Mouse (Mus musculus) spleen, postnatal 14 days (tissue): Measurements from ENCODE around the gene Tat.

Experiments
- DNase-seq, 2 experiments: peaks; one replicate each; pipeline ENCODE4 v3.0.0; 2021 to 2022; ENCODE audit warnings: low spot score in 2 of 2

Tat gene

DNA sequence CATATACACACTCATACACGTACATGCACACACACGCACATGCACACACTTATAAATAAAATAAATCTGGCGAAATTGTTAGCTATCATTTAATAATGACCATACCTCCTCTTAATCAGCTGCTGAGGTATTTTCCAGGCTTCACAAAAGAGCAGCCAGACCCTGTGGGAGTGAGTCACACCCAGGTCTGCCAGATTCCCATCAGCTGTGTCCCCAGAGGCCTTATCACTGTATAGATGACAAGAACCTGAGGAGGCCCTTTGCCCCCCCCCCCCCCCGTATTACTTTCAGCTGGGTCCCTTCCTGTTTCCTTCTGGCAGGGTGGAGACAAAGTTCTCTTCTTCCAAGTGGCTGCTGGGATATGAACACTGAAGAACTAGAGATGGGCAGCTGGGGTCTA is 50.3 kb downstream of the Tat start:
- DNase-seq: no peak
